Mouse (Mus musculus): ENCODE data around the gene Eif2ak3.
"Not testable (repeated sequence)": the region's sequence is repeated elsewhere in the genome, so short reads cannot be mapped to it uniquely, and the experiment has no call there.

Gene Eif2ak3

DNA sequence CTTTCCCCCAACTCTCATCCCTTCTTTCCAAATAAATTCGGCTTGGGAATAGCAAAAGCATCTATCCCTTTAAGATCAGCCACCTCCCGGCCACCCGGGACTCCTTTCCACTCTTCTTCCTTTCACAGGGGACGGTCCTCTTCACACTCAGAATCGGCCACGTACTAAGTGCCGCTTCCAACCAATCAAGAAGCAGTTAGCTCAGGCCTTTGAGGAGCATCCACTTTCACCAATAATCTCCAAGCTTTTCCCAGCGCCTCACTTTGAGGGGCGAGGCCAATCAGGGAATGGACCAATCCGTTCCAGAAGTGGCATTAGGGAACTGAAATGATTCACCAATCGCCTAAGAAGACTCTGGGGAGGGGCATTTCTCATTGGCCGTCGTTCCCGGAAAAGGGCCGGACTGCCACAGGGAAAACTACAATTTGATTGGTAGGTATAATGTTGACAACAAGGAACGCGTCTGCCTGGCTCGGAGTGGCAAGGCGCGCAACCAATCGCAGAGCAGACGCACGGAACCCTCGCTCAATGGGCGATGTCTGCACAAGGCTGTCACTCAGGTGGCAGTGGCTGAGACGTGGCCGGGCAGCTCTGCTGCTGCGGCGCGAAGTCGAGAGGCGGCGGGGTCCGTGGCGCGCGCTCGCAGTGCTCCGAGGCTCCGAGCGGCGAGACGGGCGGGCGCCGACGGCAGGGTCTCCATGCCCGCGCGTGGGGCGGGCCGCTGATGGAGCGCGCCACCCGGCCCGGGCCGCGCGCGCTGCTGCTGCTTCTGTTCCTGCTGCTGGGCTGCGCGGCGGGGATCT is at the start of gene Eif2ak3:
Gene Eif2ak3 (plus strand): TSS at position 514 of the 803 bp plus-strand sequence.
- DNase-seq: peak; percentile 95

DNA sequence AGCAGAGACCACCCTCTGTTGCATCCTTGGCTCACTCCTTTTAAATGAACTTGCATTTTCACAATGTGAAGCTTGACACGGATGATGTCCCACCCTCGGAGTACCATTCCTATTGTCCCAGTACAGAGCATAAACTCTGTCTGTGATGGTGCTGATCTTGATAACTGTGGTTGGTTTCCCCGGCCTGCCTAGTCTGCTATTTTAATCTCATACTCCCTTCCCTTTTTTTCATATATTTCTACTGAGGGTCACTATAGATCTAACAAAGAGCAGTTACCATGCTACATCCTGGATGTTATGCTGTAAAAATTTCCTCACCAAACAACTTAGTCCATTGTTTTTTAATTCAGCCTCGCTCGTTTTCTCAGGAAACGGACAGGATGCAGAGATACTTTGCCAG is 47.4 kb upstream of the Eif2ak3 start:
- DNase-seq: no peak

DNA sequence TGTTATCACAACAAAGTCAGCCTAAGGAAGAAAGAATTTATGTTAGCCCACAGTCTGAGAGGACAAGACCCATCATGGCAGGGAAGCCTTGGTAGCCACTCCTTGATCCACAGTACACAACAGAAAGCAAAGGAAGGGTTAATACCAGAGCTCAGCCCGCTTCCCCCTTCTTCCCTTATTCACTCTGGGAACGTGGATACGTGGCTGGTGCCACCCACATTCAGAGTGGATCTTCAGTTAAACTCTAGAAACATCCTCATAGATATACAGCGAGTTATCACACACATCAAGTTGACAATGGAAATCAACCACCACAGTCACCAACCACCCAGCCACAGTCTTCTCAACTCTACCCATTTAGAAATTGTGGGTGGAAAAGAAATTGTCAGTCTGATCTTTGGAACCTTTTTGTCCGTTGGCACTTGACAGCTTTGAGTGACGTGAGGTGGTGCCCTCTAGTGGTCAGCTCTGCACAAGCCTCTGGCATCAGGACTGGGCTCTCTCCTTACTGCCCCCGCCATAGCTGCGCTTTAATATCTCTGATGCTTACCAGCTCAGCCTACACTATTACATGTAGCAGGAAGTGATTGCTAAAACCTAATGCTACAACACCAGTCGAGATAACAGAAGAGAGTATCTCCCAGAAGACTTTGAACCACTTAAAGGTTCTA is 46.6 kb upstream of the Eif2ak3 start:
- DNase-seq: peak; percentile 90

DNA sequence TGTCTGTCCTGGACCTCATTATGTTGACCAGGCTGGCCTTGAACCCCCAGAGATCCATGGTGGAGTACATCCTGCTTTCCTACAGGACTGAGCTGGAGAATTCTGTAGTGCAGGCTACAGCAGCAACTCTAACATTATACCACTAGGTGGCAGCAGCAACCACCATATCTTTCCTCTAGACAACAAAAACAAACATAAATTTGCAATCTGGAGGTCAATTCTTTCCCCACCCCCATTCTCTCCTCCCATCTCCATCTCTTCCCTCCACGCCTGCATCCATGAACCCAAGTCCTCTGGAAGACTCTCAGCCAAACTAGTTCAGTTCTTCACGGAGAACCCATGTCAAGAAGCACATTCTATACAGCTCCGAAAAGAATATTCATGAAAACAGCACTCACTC is 39.7 kb upstream of the Eif2ak3 start:
- DNase-seq: peak; percentile 37

DNA sequence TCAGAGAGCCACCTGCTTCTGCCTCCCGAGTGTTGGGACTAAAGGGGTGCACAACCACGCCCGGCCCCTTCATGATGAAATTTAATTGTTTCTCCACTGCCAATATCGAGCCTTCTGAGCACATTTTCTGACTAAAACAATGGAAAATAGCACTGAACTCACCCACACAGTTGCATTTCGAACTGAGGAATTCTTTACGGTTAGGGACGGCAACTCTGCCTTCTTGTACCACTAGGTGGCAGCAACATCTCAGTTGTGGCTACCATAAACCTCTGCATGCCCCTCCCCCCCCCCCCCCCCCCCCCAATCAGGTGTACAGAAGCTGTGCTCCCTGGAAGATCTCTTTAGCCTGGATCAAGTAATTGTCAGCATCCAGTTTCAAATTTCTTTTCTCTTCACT is 39.0 kb upstream of the Eif2ak3 start:
- peak; percentile 80 for DNase-seq

DNA sequence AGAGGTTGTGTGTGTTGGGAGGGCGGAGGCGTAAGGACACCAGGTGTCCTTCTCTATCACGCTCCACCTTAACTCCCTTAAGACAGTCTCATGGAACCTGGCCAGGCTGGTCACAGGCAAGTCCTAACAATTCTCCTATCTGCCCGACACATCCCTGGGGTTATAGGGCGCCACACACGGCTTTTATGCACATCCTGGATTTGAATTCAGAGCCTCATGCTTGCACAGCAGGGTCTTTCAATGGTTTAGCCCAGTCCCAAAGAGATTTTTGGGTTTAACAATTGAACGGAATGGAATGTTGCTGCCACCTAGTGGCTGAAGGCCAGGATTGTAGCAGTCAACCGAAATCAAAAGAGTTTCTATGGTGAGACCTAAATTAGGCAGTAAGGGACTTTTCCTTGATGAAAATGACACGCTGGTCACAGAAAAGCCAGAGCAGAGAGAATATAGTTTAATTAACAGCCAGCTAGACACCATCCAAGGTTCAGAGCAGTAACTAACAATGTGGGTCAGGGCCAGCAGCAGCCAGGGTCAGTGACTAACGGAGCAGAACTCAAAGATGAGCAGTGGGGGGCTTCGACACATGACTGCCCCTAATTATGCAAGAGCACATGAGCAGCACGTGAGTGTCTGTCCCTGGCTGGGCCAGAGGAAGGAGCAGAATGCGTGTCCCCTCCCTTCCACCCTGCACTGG is 38.3 kb upstream of the Eif2ak3 start:
- peak; percentile 76 for DNase-seq

DNA sequence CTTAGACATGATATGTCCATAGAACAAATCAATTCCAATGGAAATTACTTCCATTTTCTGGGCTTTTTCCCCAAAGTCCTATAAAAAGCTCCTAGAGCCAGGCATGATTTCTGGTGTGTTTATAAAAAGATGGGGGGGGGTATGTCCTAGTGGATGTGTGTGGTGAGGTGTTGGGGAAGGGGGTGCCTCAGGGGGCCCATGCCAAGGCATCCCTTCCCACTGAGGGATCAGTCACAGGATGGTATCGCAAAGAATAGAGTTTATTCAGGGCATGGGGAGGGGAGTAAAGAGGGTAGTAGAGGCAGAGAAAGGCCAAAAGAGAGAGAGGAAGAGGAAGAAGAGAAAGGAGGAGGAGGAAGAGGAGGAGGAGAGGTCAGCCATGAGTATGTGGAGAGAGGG is 37.8 kb upstream of the Eif2ak3 start:
- no peak for DNase-seq

DNA sequence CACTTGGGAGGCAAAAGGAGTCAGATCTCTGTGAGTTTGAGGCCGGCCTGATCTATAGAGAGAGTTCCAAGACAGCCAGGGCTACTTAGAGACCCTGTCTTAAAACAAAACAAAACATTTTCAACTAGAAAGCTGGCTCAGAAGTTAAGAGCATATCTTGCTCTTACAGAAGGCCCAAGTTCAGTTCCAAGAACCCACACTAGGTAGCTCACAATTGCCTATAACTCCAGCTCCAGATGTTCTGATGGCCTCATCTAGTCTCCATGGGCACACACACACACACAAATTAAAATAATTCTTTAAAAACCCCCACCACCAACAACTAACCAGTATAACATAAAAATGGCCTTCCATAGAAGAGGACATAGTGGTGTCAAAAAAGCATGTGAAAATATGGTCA is 33.8 kb upstream of the Eif2ak3 start:
- DNase-seq: no peak

DNA sequence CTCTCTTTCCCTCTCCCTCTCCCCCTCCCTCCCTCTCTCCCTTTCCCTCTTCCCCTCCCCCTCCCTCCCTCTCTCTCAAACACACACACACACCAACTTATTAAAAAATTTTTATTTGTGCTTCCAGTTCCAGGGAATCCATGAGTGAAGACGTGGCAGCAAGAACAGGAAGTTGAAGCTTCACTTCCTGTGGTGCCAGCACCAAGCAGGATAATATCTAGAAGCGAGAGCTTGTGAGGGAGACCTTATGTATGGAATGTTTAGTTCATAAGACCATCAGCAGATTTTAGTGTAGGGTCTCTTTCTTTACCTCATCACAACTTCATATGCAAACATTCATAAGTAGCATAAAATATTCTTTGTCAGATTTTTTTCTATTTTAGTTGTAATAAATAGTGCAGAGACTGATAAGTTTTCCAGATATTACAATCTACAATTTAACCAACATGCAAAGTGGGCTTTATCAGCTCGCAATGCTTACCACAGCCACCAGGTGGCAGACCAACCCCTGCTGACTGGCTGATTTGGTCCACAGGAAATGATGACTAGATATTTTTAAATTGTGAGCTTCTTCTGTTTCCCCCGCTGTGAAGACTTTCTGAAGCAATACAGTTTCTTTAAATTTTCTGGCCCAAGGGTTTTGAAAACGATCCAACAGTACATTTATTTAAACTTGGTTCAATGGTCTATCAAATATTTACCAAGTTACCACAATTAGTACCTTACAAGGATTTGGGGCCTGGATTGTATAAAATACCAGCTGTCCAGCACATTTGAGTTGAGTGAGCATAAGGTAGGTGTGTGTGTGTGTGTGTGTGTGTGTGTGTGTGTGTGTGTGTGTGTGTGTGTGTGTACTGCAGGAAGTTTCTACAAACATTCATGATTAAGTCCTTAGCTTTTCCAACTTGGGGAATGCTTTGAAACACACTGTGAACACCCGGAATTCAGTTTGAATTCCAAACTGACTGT is 32.5 kb upstream of the Eif2ak3 start:
- peak; percentile 92 for DNase-seq

DNA sequence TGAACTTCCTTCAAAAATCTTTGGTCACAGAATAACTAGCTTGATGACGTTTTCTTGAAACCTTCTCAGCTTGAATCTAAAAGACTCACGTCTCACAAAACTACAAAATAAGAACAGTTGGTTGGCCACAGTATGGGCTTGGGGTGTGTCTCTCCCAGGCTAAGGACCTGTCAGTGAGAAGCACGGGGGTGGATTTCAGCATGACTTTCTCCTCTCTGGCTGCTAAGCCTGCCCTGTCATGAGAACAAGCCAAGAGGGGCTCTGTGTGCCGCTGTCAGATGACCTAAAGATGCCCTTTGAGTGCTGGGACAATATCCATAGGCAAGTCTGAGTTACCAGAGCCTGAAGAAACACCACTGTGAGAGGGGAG is 31.8 kb upstream of the Eif2ak3 start:
- DNase-seq: peak; percentile 46

DNA sequence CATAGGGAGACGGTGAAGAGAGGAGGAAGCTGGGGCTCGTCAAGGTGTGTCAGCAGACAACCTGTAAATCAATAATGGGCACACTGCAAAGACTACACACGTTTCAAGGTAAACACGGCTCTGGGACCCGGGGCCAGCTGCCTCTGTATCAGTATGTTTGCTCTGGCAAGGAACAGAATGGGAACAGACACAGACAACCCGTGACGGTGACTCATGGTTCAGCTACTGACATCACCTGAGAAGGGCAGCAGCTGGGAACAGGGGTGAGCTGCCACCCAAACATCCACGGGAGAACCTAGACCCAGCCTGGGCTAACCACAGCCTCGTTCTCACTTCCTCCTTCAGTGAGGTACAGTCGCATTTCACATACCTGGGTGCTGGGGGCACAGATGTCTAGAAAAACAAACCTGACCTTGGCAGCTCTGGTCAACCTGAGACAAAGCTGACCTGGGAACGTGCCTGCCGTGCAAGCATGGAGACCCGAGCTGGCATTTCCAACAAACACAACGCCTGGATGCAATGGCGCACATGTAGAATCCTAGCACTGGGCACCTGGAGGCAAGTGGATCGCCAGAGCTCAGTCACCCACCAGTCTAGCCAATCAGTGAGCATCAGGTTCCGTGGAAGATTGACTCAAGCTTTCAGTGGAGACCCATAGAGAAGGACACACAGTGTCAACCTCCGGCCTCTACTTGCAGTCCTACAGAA is 30.2 kb upstream of the Eif2ak3 start:
- peak; percentile 66 for DNase-seq

DNA sequence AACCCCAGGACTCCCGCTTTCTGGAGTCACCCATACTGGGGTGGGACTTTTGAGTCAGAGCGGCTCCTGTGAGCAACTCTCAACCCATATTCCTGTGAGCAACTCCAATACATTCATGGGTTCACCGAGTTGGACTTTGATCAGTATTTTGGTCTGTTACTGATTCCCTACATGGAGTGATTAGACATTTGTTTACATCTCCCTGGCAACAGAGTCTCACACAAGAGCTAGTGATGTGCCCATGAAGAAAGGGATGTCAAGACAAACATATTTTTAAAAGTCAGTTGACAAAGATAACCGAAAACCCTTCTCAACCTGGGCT is 29.7 kb upstream of the Eif2ak3 start:
- no peak for DNase-seq

DNA sequence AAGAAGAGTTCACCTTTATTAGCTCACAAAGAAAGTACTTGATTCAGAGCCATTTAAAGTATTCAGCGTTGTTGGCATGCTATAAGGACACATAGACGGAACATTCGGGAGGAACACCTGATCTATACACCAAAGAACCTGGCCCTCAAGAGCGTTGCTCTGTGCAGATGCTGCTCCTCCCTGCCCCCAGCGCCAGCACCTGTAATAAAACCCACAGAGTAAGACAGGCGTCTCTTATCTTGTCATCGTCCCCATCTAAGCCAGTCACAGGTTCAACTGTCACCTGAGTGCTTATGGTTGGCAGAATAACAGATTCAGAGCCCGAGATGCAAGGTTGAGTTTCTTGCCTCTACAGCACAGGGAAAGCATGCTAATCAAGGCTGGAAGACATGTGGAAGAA is 28.8 kb upstream of the Eif2ak3 start:
- peak; percentile 55 for DNase-seq

DNA sequence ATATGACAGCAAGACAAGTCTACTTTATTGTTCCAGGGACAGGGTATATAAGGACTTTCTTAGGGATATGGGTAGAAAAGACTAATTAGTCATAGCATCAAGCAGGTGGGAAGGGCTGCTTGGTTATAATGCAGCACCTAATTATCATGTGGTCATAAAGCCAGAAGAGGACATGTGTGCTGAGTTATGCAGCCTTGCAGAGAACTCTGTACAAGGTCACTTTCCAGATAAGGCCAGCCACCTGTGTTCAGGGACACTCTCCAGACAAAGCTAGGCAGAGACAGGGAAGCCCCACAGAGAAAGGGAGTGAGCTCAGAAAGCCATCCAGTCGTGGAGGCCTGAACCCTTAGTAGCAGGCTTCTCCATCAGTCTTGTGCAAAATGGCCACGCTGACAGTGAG is 22.7 kb upstream of the Eif2ak3 start:
- no peak for DNase-seq

DNA sequence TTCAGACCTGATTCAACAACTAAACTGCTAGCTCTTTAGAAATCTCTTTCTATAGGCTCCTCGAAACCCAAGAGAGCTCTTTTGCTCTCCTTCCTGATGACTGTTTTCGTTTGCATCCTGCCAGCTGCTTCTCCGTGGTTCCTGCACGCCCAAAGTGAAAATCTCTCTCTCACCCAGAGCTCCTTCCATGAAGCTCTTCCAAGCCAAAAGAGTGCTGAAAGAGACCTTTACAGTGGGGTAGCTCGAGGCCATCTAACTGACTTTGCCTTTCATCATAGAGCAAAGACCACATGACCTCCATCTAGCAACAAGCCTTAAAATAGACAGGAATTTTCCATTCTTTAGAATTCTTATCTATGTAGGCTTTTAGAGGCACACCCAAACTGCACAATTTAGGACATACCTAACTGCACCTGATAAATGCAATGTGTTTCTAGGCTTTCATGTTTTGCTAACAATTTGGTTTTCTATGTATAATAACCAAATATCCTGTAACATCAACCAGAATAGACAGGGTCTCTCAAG is 21.9 kb upstream of the Eif2ak3 start:
- DNase-seq: peak; percentile 38

DNA sequence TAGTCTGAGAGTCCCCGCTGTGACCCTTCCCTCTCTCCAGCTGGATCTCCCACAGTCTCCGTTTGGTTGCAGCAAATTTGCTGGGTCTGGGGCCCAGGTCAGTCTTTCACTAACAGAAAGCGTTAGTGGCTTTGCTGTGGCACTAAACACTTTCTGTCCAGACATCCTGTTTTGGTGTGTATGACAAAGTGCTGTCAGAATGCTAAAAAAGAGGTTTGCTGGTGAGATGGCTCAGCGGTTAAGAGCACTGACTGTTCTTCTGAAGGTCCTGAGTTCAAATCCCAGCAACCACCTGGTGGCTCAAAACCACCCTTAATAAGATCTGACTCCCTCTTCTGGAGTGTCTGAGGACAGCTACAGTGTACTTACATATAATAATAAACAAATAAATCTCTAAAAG is 21.0 kb upstream of the Eif2ak3 start:
- not testable (repeated sequence) for DNase-seq

DNA sequence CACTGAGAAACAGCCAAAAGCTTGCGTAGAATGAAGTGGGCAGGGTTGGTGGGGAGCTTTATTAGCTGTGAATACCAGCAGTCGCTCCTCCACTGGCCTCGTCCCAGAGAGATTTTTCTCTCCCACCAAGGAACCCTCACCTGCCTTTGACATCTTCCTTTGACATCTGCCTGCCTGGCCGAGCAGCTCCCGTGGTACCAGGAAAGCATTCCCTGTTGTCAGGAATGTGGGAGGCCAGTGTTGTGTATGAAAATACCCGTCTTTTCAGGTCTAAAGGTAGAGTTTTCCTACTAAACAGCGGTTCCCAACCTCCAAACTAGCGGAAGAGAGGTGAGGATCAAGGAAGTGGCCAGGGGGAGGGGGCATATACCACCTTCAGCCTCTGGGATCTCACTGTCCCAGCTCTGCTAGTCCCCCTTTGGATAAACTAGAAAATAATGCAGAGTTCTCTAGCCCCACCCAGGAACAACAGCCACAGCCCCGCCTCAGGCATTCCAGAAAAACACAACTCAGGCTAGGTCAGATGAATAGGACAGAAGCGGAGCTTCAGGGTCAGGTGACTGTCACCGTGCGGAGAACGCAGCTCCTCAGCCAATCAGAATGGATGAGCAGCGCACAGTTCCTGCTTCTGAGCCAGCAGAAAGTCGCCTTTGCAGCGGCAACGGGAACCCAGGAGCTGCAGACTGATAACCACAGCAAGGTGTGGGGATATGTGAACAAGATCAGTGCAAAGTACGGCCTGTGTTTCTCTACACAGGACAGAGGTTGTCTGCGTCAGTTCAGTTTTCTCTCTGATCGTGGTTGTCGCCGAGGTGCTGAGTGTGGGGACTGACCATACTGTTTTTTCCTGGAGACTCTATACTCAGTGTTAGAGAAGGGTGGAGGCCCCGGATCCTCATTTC is 20.0 kb upstream of the Eif2ak3 start:
- DNase-seq: peak; percentile 78

DNA sequence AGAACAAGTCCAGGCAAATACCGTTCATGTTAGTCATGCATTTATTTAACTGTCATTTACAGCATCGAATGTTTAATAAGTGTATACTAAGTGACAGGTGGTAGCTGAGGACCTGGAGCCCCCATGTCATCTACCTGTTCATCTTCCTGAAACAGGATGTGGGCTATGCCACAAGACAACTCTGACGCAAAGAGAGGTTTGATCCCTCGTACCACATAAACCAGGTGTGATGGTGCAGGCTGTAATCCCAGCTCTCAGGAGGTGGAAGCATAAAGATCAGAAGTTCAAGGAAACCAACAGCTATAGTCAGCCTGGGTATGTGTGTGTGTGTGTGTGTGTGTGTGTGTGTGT is 19.4 kb upstream of the Eif2ak3 start:
- DNase-seq: peak; percentile 58

DNA sequence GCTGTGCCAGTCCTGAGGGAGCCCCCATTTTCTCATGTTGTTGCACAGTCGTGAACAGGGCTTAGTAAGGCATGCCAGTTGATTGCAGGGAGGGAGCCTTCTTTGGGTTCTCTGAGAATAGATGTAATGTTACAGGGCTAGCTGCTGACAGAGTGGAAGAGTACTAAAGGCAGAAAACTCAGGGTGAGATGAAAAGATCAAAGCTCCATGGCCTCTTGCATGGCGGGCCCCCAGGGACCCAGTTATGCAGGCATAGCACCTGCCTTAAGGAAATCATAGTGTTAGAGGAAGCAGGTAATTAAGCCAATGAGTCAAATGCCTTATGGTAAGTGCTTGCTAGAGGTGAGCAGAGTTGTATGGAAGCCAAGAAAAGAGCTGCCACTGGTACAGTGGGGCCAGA is 14.9 kb upstream of the Eif2ak3 start:
- DNase-seq: peak; percentile 43

DNA sequence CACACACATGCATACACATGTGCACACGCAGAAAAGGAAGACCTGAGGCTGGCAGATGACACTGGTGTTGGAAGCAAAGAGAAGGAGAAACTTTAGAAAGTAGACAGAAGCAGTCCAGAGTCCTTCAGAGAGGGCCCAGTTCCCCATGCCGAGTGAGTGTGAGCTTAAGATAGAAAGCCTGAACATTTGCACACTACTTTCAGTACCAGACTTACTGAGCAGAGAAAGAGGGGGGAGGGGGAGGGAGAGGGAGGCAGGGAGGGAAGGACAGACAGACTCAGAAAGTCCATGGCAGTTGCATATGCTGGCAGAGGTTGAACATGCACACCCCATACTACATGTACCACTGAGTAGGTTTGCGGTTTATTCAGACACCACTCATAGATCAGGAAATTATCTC is 13.8 kb upstream of the Eif2ak3 start:
- DNase-seq: no peak
